Mouse (Mus musculus): ENCODE measurements around the gene Nkx6-1.

GRCm38 (mm10) chr5:101667263-101667990 lies 2.6 kb upstream of the Nkx6-1 start:
- TF ChIP-seq FLI1 (IDR thresholded peaks at IDR 0.05; ENCODE audit: low read length) (no peak), GATA1 (IDR thresholded peaks at IDR 0.05; ENCODE audit: borderline replicate concordance, low read length) (no peak)
